Mouse (Mus musculus) hindbrain, embryonic 13.5 days (tissue): Measurements from ENCODE around the gene Fam114a1. TPM values are rescaled to one million over a fixed set of nuclear protein-coding genes. Genes with fewer than 3 reads are reported as not detected.

ENCODE experiments used
- microRNA counts: library from miRNA; unstranded; fragments of <30 nt; microRNA quantifications from one replicate; lab custom pipeline; 2016
- microRNA-seq: library from miRNA; unstranded; fragments of <30 nt; microRNA quantifications from one replicate; pipeline ENCODE4, GENCODE M21; 2016
- polyA plus RNA-seq: library from polyadenylated mRNA; unstranded; fragments of >200 nt; fragmentation: Nextera tagmentation; extraction: Ambion mirVana; gene quantifications from 2 replicates; pipeline ENCODE4 v1.2.1, GENCODE M21; 2015

Gene Fam114a1
- polyA plus RNA-seq, 1 experiment from 2014 or later, result 11.8 TPM

MicroRNAs within 50 kb of the gene (microRNA counts, 519-probe panel; counts per million panel counts)
- microRNA mmu-miR-574-3p (lab: Ali Mortazavi, UCI) (2,487 counts per million, percentile 22 among the panel's probes with 10 or more counts), microRNA mmu-miR-574-5p (lab: Ali Mortazavi, UCI) (51.3 counts per million)

Small RNA genes within 50 kb of the gene (microRNA-seq; reads per million reads assigned to microRNA genes)
- 34.4 reads per million, percentile 36 among the genes with 10 or more reads in this experiment for gene Mir574

Other genes starting within 250 kb of the Fam114a1 start
- gene Klf3, start 166.7 kb upstream of the Fam114a1 start, polyA plus RNA-seq, result 24.7 and 26.2 TPM in 2 replicates
- gene Tlr1, start 36.5 kb upstream of the Fam114a1 start, polyA plus RNA-seq, result 0.36 and 0.39 TPM in 2 replicates
- gene Tlr6, start 10.0 kb upstream of the Fam114a1 start, polyA plus RNA-seq, result 0.42 and 0.57 TPM in 2 replicates
- 0.19 TPM in 1 of 2 replicates, not detected in the other for gene Tmem156, start 122.1 kb downstream of the Fam114a1 start, polyA plus RNA-seq
- 42.8 and 52.3 TPM in 2 replicates for gene Klhl5, start 137.5 kb downstream of the Fam114a1 start, polyA plus RNA-seq
- gene Wdr19, start 229.6 kb downstream of the Fam114a1 start, polyA plus RNA-seq, result 12.2 and 12.3 TPM in 2 replicates